Mouse (Mus musculus): ENCODE measurements around the gene Susd2. TPM values are rescaled to one million over a fixed set of nuclear protein-coding genes. Genes with fewer than 3 reads are reported as not detected.
A peak's percentile ranks its signal among the peaks of the same experiment; 100 is the strongest.

The Susd2 gene
- total RNA-seq (2014; rRNA removed) (2.2 and 2.6 TPM in 2 replicates), polyA plus RNA-seq (2015; fragmentation: Nextera tagmentation; extraction: Ambion mirVana) (2.2 TPM in 2 replicates)

- WGBS, result 11% methylated on average over 11 of the region's 11 CpGs
- H3K4me1 ChIP-seq (ENCODE audit: insufficient read depth), result 0 out of 2 replicates have a peak, but pooled peaks cover 6% of the 10 kb centered on the region
- peaks cover 30% of the 10 kb centered on the region for H3K36me3 ChIP-seq (ENCODE audit: insufficient read depth)
- H3K4me2 ChIP-seq (ENCODE audit: low read depth), result no peak within 1 kb of the TSS
- DNase-seq (no peak), ATAC-seq (peak; percentile 21; the same call in 1 of the 2 replicates)
- no peak for TF ChIP-seq CTCF (IDR thresholded peaks at IDR 0.05; ENCODE audit: low read depth)
- no peak within 1 kb of the TSS for H3K9ac ChIP-seq
- H3K4me3 ChIP-seq (ENCODE audit: low read depth, low read length), result no peak within 1 kb of the TSS
- no peaks in the 10 kb centered on the region for H3K9me3 ChIP-seq (ENCODE audit: low read length)
- no peaks in the 10 kb centered on the region for H3K27me3 ChIP-seq (ENCODE audit: insufficient read depth, low read length)
- no peak within 1 kb of the TSS for H3K27ac ChIP-seq (ENCODE audit: low read depth, low read length)
Measured at GRCm38 (mm10) chr10:75643741-75644343, at the start of gene Susd2. Gene Susd2 (minus strand): TSS chr10:75644008.

GRCm38 (mm10) chr10:75688598-75688997, 44.8 kb upstream of the Susd2 start:
- TF ChIP-seq CTCF (IDR thresholded peaks at IDR 0.05; ENCODE audit: low read depth), result no peak
- WGBS, result 94% methylated on average over 2 of the region's 2 CpGs
- Histone ChIP-seq H3K9ac (no peak overlapping the region), H3K27me3 (ENCODE audit: insufficient read depth, low read length) (no peaks in the 10 kb centered on the region), H3K36me3 (ENCODE audit: insufficient read depth) (peaks cover 42% of the 10 kb centered on the region), H3K27ac (ENCODE audit: low read depth, low read length) (no peak overlapping the region), H3K4me1 (ENCODE audit: insufficient read depth) (peaks cover 14% of the 10 kb centered on the region), H3K4me3 (ENCODE audit: low read depth, low read length) (no peak overlapping the region), H3K9me3 (ENCODE audit: low read length) (no peaks in the 10 kb centered on the region), H3K4me2 (ENCODE audit: low read depth) (no peak overlapping the region)
- ATAC-seq (no peak), DNase-seq (no peak)

GRCm38 (mm10) chr10:75686724-75687123, 42.9 kb upstream of the Susd2 start:
- H3K36me3 ChIP-seq (ENCODE audit: insufficient read depth), result peaks cover 29% of the 10 kb centered on the region
- DNase-seq (no peak), ATAC-seq (no peak)
- peaks cover 15% of the 10 kb centered on the region for H3K4me1 ChIP-seq (ENCODE audit: insufficient read depth)
- no peak overlapping the region for H3K9ac ChIP-seq
- no peak overlapping the region for H3K4me2 ChIP-seq (ENCODE audit: low read depth)
- no peaks in the 10 kb centered on the region for H3K9me3 ChIP-seq (ENCODE audit: low read length)
- no peak for TF ChIP-seq CTCF (IDR thresholded peaks at IDR 0.05; ENCODE audit: low read depth)
- WGBS, result 71% methylated on average over 4 of the region's 4 CpGs
- H3K4me3 ChIP-seq (ENCODE audit: low read depth, low read length), result no peak overlapping the region
- no peak overlapping the region for H3K27ac ChIP-seq (ENCODE audit: low read depth, low read length)
- H3K27me3 ChIP-seq (ENCODE audit: insufficient read depth, low read length), result no peaks in the 10 kb centered on the region

DNA sequence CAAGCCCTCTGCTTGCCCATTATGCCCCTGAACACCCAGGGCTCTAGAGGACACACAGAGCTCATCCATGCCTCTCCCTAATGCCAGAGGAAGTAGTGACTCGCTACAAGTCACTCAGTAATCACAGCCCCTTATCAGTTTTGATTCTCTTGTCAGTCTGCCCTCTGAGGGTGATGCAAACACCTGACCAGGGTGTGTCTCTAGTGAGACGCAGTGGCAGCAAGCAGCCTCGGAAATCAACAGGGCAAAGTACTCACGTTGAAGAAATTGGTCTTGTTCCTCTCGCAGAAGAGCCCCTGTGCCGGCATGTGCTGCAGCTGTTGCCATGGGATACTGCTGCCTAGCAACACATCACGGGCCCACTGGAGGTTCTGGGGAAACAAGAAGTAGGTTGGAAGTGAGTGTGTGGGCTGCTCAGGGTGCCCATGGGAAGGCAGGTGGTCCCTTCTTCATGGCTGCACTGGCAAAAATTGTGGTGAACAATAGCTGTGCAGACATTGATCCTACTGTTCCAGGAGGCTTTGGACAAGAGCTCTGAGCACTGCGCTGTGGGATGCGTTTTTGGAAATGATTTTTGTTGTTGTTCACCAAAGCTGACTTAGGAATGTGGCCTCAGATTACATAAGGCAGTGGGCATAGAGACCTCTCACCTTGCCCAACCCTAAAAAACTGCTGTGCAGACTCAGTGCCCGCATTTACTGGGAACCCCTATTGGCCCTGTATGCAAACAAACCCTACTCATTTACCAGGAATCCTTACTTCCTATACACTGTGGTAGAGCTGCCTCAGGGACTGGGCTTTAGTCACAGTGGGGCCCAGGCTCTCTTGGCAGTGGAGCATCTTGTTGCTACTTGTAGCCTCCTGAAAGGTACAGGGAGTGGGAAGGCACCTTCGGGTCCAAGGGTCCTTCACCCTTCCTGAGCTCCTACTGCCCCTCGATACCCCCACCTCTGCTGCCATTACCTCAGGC, 40.5 kb upstream of the Susd2 start:
- Histone ChIP-seq H3K4me1 (ENCODE audit: insufficient read depth) (peaks cover 15% of the 10 kb centered on the region), H3K27me3 (ENCODE audit: insufficient read depth, low read length) (no peaks in the 10 kb centered on the region), H3K36me3 (ENCODE audit: insufficient read depth) (peaks cover 13% of the 10 kb centered on the region; the same call in 1 of the 2 replicates), H3K27ac (ENCODE audit: low read depth, low read length) (peak overlapping the region; percentile 79), H3K9ac (no peak overlapping the region), H3K9me3 (ENCODE audit: low read length) (no peaks in the 10 kb centered on the region), H3K4me3 (ENCODE audit: low read depth, low read length) (no peak overlapping the region), H3K4me2 (ENCODE audit: low read depth) (0 out of 2 replicates have a peak overlapping the region, but pooled peaks have one; percentile 2)
- 34% methylated on average over 12 of the region's 12 CpGs for WGBS
- ATAC-seq (peak; percentile 95), DNase-seq (peak; percentile 90)
- no peak for TF ChIP-seq CTCF (IDR thresholded peaks at IDR 0.05; ENCODE audit: low read depth)

DNA sequence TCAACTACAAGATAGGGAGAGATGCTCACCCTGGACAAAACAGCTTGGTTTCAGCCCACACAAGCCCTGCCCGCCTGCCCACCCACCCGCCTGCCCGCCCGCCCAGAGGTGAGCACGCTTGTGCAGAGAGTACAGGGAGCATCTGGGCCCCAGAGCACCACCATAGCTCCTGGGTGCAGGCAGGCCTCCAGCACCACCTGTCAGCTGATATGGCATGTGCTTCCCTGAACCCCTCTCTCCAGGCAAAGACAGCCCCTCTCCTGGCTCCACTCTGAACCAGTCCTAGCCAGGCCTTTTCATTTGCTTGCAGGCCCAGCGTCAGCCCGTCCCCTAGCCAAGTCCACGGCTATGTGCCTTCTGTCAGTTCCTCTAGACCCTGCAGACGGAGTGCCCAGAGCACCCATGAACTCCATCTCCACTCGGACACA, 36.8 kb upstream of the Susd2 start:
- no peak; the same call in 1 of the 2 replicates for ATAC-seq
- no peak for TF ChIP-seq CTCF (IDR thresholded peaks at IDR 0.05; ENCODE audit: low read depth)
- DNase-seq, result no peak

DNA sequence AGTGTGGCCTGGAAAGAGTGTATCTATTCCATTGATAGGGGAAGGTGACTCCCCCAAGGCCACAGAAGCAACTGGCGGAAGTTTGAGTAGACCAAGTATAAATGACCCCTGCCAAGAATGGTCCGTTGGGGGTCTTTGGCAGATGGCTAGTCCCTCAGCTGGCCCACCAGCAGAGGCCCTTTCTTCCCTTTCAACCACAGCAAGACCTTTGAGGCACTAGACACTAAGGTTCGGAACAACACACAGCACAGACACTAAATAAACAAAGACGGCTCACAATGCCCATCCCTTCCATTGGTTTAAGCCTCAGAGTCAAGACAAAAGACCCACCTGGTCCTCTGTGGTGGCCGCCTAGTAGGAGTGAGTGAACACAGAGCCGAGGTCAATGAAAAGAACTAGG, 35.4 kb upstream of the Susd2 start:
- no peaks in the 10 kb centered on the region for H3K27me3 ChIP-seq (ENCODE audit: insufficient read depth, low read length)
- H3K4me1 ChIP-seq (ENCODE audit: insufficient read depth), result peaks cover 11% of the 10 kb centered on the region
- TF ChIP-seq CTCF (IDR thresholded peaks at IDR 0.05; ENCODE audit: low read depth), result no peak
- H3K36me3 ChIP-seq (ENCODE audit: insufficient read depth), result peaks cover 15% of the 10 kb centered on the region; the same call in 1 of the 2 replicates
- no peak overlapping the region for H3K4me3 ChIP-seq (ENCODE audit: low read depth, low read length)
- H3K4me2 ChIP-seq (ENCODE audit: low read depth), result no peak overlapping the region
- no peak overlapping the region for H3K9ac ChIP-seq
- H3K27ac ChIP-seq (ENCODE audit: low read depth, low read length), result no peak overlapping the region
- ATAC-seq (no peak), DNase-seq (no peak)
- no peaks in the 10 kb centered on the region for H3K9me3 ChIP-seq (ENCODE audit: low read length)
- WGBS, result 80% methylated on average over 6 of the region's 6 CpGs

More for the DNA sequence above, 36.8 kb upstream of the Susd2 start:
- peaks cover 19% of the 10 kb centered on the region for H3K4me1 ChIP-seq (ENCODE audit: insufficient read depth)
- H3K4me2 ChIP-seq (ENCODE audit: low read depth), result no peak overlapping the region
- no peak overlapping the region for H3K9ac ChIP-seq
- H3K27me3 ChIP-seq (ENCODE audit: insufficient read depth, low read length), result no peaks in the 10 kb centered on the region
- no peaks in the 10 kb centered on the region for H3K9me3 ChIP-seq (ENCODE audit: low read length)
- H3K27ac ChIP-seq (ENCODE audit: low read depth, low read length), result no peak overlapping the region
- peaks cover 15% of the 10 kb centered on the region; the same call in 1 of the 2 replicates for H3K36me3 ChIP-seq (ENCODE audit: insufficient read depth)
- WGBS, result 74% methylated on average over 10 of the region's 10 CpGs
- H3K4me3 ChIP-seq (ENCODE audit: low read depth, low read length), result no peak overlapping the region

Measured in forebrain, postnatal 0 days (tissue).